Mouse (Mus musculus): ENCODE data around the gene Brap. TPM values are rescaled to one million over a fixed set of nuclear protein-coding genes. Genes with fewer than 3 reads are reported as not detected.

The Brap gene
- polyA plus RNA-seq, 1 experiment from 2014 or later: 26.6 TPM

DNA sequence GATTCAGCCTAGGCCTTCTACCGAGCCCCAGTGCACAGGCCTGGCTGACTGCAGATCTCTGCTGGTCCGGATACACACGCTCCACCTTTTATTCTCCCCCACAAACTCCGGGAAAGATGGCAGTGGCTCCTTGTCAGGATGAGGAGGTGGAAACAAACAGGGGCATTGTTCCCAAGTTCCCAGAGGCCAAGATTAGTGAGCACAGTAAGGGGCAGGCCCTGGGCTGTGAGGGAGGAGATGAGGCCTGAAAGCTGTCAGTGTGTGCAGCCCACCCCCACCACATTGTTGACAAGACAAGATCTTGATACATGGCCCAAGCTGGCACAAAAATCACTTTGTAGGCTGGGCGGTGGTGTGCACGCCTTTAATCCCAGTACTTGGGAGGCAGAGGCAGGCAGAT is 36.4 kb downstream of the Brap start:
- ATAC-seq (ENCODE audit: insufficient number of reproducible peaks, insufficient read depth, low FRiP score, low read depth): no peak
- H3K9me3 ChIP-seq (ENCODE audit: control insufficient read depth, low read length): no peaks in the 10 kb centered on the region
- no peak overlapping the region for H3K27ac ChIP-seq (replicated peaks in 1 of 2; ENCODE audit: control insufficient read depth in 1 of 2, insufficient read depth in 1 of 2, low read depth in 2 of 2, low read length in 2 of 2)
- H3K4me1 ChIP-seq (ENCODE audit: control insufficient read depth in 2 of 2, insufficient read depth in 2 of 2, low read length in 2 of 2): peaks cover 9 to 15% of the 10 kb centered on the region in 2 experiments
- H3K4me2 ChIP-seq (ENCODE audit: low read length): no peak overlapping the region
- no peaks in the 10 kb centered on the region for H3K36me3 ChIP-seq (ENCODE audit: control insufficient read depth, insufficient read depth, low read length)
- H3K4me3 ChIP-seq (ENCODE audit: control insufficient read depth in 1 of 2, insufficient read depth in 1 of 2, low read depth in 1 of 2, low read length in 2 of 2): no peak overlapping the region
- H3K27me3 ChIP-seq (ENCODE audit: control insufficient read depth, insufficient read depth, low read length): no peaks in the 10 kb centered on the region
- 51% methylated on average over 6 of the region's 6 CpGs for WGBS
- H3K9ac ChIP-seq (ENCODE audit: low read length): no peak overlapping the region

DNA sequence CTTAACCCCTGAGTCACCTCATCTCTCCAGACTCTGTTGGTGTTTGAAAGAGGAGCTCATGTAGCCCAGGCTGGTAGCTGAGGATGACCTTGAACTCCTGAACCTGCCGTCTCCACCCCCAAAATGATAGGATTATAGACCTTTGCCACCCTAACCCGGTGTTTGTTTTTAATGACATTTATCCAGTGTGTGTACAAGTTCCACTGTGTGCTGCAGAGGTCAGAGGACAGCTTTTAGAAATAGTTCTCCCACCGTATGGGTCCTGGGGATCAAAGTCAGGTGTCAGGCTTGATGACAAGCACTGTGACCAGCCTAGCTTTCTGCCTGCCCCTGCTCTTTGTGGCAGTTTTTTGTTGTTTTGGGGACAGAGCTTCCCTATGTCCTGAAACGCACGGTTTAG is 39.5 kb downstream of the Brap start:
- no peak for ATAC-seq (ENCODE audit: insufficient number of reproducible peaks, insufficient read depth, low FRiP score, low read depth)
- Histone ChIP-seq H3K36me3 (ENCODE audit: control insufficient read depth, insufficient read depth, low read length) (no peaks in the 10 kb centered on the region), H3K9ac (ENCODE audit: low read length) (peak overlapping the region; percentile 71), H3K27ac (replicated peaks in 1 of 2; ENCODE audit: control insufficient read depth in 1 of 2, insufficient read depth in 1 of 2, low read depth in 2 of 2, low read length in 2 of 2) (peak overlapping the region; percentile 81 to 90; a peak in 2 of 4 replicates), H3K4me1 (ENCODE audit: control insufficient read depth in 2 of 2, insufficient read depth in 2 of 2, low read length in 2 of 2) (peaks cover 10 to 18% of the 10 kb centered on the region in 2 experiments), H3K4me3 (ENCODE audit: control insufficient read depth in 1 of 2, insufficient read depth in 1 of 2, low read depth in 1 of 2, low read length in 2 of 2) (no peak overlapping the region; a peak in 1 of 4 replicates), H3K9me3 (ENCODE audit: control insufficient read depth, low read length) (no peaks in the 10 kb centered on the region), H3K4me2 (ENCODE audit: low read length) (peak overlapping the region; percentile 66), H3K27me3 (ENCODE audit: control insufficient read depth, insufficient read depth, low read length) (no peaks in the 10 kb centered on the region)
- 43% methylated on average over 5 of the region's 5 CpGs for WGBS

- ATAC-seq (ENCODE audit: insufficient number of reproducible peaks, insufficient read depth, low FRiP score, low read depth): no peak
- WGBS: 10% methylated on average over 11 of the region's 11 CpGs
- Histone ChIP-seq H3K4me1 (ENCODE audit: control insufficient read depth in 2 of 2, insufficient read depth in 2 of 2, low read length in 2 of 2) (peaks cover 12 to 18% of the 10 kb centered on the region in 2 experiments), H3K4me3 (ENCODE audit: control insufficient read depth in 1 of 2, insufficient read depth in 1 of 2, low read depth in 1 of 2, low read length in 2 of 2) (peak overlapping the region; percentile 24 to 40), H3K9ac (ENCODE audit: low read length) (peak overlapping the region; percentile 71), H3K36me3 (ENCODE audit: control insufficient read depth, insufficient read depth, low read length) (no peaks in the 10 kb centered on the region), H3K4me2 (ENCODE audit: low read length) (peak overlapping the region; percentile 66), H3K27me3 (ENCODE audit: control insufficient read depth, insufficient read depth, low read length) (no peaks in the 10 kb centered on the region), H3K27ac (replicated peaks in 1 of 2; ENCODE audit: control insufficient read depth in 1 of 2, insufficient read depth in 1 of 2, low read depth in 2 of 2, low read length in 2 of 2) (peak overlapping the region; percentile 81 to 90), H3K9me3 (ENCODE audit: control insufficient read depth, low read length) (no peaks in the 10 kb centered on the region)
Measured at GRCm38 (mm10) chr5:121700496-121700895, 40.1 kb downstream of the Brap start.

DNA sequence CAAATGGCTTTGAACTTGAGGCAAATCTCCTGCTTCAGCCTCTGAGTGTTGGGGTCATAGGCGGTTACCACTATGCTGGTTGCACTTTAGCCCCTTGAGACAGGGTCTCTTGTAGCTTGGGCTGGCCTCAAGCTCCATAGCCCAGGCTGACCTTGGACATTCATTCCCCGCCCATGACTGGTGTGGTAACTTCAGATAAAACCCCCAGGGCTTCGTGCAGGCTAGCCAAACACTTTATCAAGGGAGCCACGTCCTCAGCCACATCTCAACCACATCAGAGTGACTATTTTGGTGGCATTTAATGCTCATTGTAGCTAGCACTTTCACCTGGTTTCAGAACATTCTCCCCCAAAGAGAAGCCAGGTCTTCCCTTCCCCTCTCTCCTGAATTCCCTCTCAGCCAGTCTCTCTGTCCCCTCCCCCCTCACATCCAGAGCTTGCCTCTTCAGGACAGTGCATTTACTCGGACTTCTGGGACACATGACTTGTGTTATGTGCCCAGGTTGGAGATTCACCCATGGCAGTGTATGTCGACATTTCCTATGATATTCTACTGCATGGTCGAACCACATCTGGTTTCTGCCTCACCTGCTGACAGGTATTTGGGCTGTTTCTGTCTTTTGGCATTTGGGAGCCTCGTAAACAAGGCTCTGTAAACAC is 40.9 kb downstream of the Brap start:
- Histone ChIP-seq H3K4me2 (ENCODE audit: low read length) (peak overlapping the region; percentile 66), H3K9ac (ENCODE audit: low read length) (no peak overlapping the region), H3K4me3 (ENCODE audit: control insufficient read depth in 1 of 2, insufficient read depth in 1 of 2, low read depth in 1 of 2, low read length in 2 of 2) (no peak overlapping the region), H3K27me3 (ENCODE audit: control insufficient read depth, insufficient read depth, low read length) (no peaks in the 10 kb centered on the region), H3K4me1 (ENCODE audit: control insufficient read depth in 2 of 2, insufficient read depth in 2 of 2, low read length in 2 of 2) (peaks cover 12 to 18% of the 10 kb centered on the region in 2 experiments), H3K9me3 (ENCODE audit: control insufficient read depth, low read length) (no peaks in the 10 kb centered on the region), H3K36me3 (ENCODE audit: control insufficient read depth, insufficient read depth, low read length) (no peaks in the 10 kb centered on the region), H3K27ac (replicated peaks in 1 of 2; ENCODE audit: control insufficient read depth in 1 of 2, insufficient read depth in 1 of 2, low read depth in 2 of 2, low read length in 2 of 2) (no peak overlapping the region)
- 40% methylated on average over 8 of the region's 8 CpGs for WGBS
- ATAC-seq (ENCODE audit: insufficient number of reproducible peaks, insufficient read depth, low FRiP score, low read depth): no peak

DNA sequence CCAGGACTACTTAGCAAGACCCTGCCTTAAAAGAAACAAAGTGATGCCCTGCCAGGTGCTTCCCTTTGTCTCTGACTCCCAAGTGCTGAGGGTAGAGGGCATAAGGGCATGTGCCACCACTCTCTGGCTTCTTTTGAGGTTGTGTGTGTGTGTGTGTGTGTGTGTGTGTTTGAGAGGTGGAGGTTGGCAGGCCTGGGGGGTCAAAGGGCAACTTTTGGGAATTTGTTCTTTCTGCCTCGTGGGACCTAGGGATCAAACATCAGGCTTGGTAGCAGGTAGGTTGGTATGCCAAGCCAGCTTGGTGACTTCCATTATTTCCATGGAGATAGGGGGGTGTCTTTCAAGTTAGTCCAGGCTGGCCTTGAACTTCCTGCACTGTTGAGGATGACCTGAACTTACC is 43.0 kb downstream of the Brap start:
- Histone ChIP-seq H3K36me3 (ENCODE audit: control insufficient read depth, insufficient read depth, low read length) (no peaks in the 10 kb centered on the region), H3K4me3 (ENCODE audit: control insufficient read depth in 1 of 2, insufficient read depth in 1 of 2, low read depth in 1 of 2, low read length in 2 of 2) (no peak overlapping the region), H3K9ac (ENCODE audit: low read length) (no peak overlapping the region), H3K27ac (replicated peaks in 1 of 2; ENCODE audit: control insufficient read depth in 1 of 2, insufficient read depth in 1 of 2, low read depth in 2 of 2, low read length in 2 of 2) (no peak overlapping the region), H3K27me3 (ENCODE audit: control insufficient read depth, insufficient read depth, low read length) (no peaks in the 10 kb centered on the region), H3K4me1 (ENCODE audit: control insufficient read depth in 2 of 2, insufficient read depth in 2 of 2, low read length in 2 of 2) (peaks cover 12 to 18% of the 10 kb centered on the region in 2 experiments), H3K4me2 (ENCODE audit: low read length) (no peak overlapping the region), H3K9me3 (ENCODE audit: control insufficient read depth, low read length) (no peaks in the 10 kb centered on the region)
- WGBS: 77% methylated on average over 1 of the region's 1 CpGs
- no peak for ATAC-seq (ENCODE audit: insufficient number of reproducible peaks, insufficient read depth, low FRiP score, low read depth)

DNA sequence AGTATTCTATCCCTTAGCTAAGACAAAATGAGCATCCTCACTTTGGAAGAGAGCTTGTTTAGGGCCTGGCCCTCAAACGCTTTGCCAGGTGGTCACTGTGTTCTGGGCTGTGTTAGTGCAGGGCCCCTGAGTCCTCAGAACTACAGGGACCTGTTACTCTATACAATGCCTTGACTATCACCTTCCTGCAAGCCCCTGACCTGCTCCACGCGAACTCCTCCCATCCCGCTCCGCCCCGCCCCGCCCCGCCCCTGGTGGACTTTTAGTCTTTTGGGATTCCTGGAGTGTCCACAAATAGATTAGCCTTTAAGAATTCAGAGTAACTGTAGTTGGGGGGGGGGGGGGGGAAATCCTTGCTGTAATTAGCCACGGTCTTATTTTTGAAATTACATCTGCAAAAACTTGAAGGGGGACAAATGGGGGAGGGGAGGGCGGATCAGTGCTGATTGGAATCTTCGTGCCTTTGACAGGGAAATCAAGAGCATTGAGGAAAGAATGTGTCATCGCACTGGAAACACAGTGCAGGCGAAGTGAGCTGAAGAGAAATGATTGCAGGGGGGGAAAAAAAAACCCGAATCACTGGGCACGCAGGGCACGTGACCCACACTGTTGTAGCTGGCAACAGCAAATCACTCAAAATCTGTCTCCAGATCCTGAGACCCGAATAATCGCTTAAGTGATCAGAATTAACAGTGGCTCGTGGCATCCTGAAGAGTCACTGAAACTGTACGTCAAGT is 44.3 kb downstream of the Brap start:
- Histone ChIP-seq H3K4me1 (ENCODE audit: control insufficient read depth in 2 of 2, insufficient read depth in 2 of 2, low read length in 2 of 2) (peaks cover 12 to 18% of the 10 kb centered on the region in 2 experiments), H3K27me3 (ENCODE audit: control insufficient read depth, insufficient read depth, low read length) (no peaks in the 10 kb centered on the region), H3K27ac (replicated peaks in 1 of 2; ENCODE audit: control insufficient read depth in 1 of 2, insufficient read depth in 1 of 2, low read depth in 2 of 2, low read length in 2 of 2) (peak overlapping the region in 1 of 2 experiments; percentile 4; a peak in 1 of 4 replicates), H3K9ac (ENCODE audit: low read length) (peak overlapping the region; percentile 35), H3K4me3 (ENCODE audit: control insufficient read depth in 1 of 2, insufficient read depth in 1 of 2, low read depth in 1 of 2, low read length in 2 of 2) (peak overlapping the region; percentile 18 to 30), H3K9me3 (ENCODE audit: control insufficient read depth, low read length) (no peaks in the 10 kb centered on the region), H3K4me2 (ENCODE audit: low read length) (peak overlapping the region; percentile 65), H3K36me3 (ENCODE audit: control insufficient read depth, insufficient read depth, low read length) (no peaks in the 10 kb centered on the region)
- WGBS: 4% methylated on average over 20 of the region's 20 CpGs
- ATAC-seq (ENCODE audit: insufficient number of reproducible peaks, insufficient read depth, low FRiP score, low read depth): no peak

- H3K27ac ChIP-seq (replicated peaks in 1 of 2; ENCODE audit: control insufficient read depth in 1 of 2, insufficient read depth in 1 of 2, low read depth in 2 of 2, low read length in 2 of 2): peak overlapping the region; percentile 42 to 97; a peak in 3 of 4 replicates
Measured at GRCm38 (mm10) chr5:121710402-121710801, 50.0 kb downstream of the Brap start.

More at GRCm38 (mm10) chr5:121710402-121710801, 50.0 kb downstream of the Brap start:
- 52% methylated on average over 2 of the region's 2 CpGs for WGBS
- no peak for ATAC-seq (ENCODE audit: insufficient number of reproducible peaks, insufficient read depth, low FRiP score, low read depth)
- H3K4me2 ChIP-seq (ENCODE audit: low read length): peak overlapping the region; percentile 76
- peak overlapping the region in 1 of 2 experiments; percentile 99; a peak in 3 of 4 replicates for H3K4me3 ChIP-seq (ENCODE audit: control insufficient read depth in 1 of 2, insufficient read depth in 1 of 2, low read depth in 1 of 2, low read length in 2 of 2)
- H3K9me3 ChIP-seq (ENCODE audit: control insufficient read depth, low read length): no peaks in the 10 kb centered on the region
- H3K27me3 ChIP-seq (ENCODE audit: control insufficient read depth, insufficient read depth, low read length): no peaks in the 10 kb centered on the region
- H3K36me3 ChIP-seq (ENCODE audit: control insufficient read depth, insufficient read depth, low read length): no peaks in the 10 kb centered on the region
- H3K4me1 ChIP-seq (ENCODE audit: control insufficient read depth in 2 of 2, insufficient read depth in 2 of 2, low read length in 2 of 2): peaks cover 5 to 23% of the 10 kb centered on the region in 2 experiments
- H3K9ac ChIP-seq (ENCODE audit: low read length): peak overlapping the region; percentile 93
